Mouse (Mus musculus): ENCODE data around the gene Olfr68. TPM values are rescaled to one million over a fixed set of nuclear protein-coding genes. Genes with fewer than 3 reads are reported as not detected.
"Not testable (repeated sequence)": the region's sequence is repeated elsewhere in the genome, so short reads cannot be mapped to it uniquely, and the experiment has no call there.

Olfr68 gene
- polyA plus RNA-seq, 1 experiment: not detected

DNA sequence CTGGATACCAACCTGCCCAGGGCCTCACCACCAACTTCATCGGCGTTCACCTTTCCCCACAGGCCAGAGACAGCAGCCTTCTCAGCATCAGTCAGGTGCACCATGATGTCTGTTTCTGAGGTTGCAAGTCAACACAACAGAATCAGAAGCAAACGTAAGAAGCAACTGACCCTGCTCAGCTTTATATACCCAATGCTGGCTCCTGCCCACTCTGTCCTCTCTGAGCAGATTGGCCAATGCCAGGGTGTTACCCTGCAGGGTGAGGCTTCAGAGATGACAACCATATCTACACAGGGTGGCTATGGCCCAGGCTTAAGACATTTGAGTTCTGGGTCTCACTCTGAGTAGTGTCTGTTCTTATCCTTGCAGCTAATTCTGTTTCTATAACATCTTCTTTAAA is 34.3 kb upstream of the Olfr68 start, which contains the start of gene Hbb-bt:
Gene Hbb-bt, minus strand, starts transcription at position 231 of the 400 bp plus-strand sequence.
- TF ChIP-seq POLR2A (IDR thresholded peaks at IDR 0.05; ENCODE audit: control insufficient read depth, extremely low read depth, insufficient read depth, low read length, poor library complexity) (no peak), CTCF (IDR thresholded peaks at IDR 0.05; ENCODE audit: borderline replicate concordance, control insufficient read depth, extremely low read depth, insufficient read depth, low read length, poor library complexity) (no peak)
- no peak for DNase-seq
- WGBS: 89% methylated on average over 3 of the region's 3 CpGs
- Histone ChIP-seq H3K4me1 (replicated peaks; ENCODE audit: control insufficient read depth, insufficient read depth, low read length) (no peaks in the 10 kb centered on the region), H3K27ac (ENCODE audit: control insufficient read depth, insufficient read depth, low read length) (no peak within 1 kb of the TSS), H3K27me3 (ENCODE audit: control insufficient read depth, insufficient read depth, low read length) (no peaks in the 10 kb centered on the region), H3K4me3 (ENCODE audit: control insufficient read depth, insufficient read depth, low read length) (no peak within 1 kb of the TSS), H3K36me3 (ENCODE audit: control insufficient read depth, insufficient read depth, low read length) (no peaks in the 10 kb centered on the region)

DNA sequence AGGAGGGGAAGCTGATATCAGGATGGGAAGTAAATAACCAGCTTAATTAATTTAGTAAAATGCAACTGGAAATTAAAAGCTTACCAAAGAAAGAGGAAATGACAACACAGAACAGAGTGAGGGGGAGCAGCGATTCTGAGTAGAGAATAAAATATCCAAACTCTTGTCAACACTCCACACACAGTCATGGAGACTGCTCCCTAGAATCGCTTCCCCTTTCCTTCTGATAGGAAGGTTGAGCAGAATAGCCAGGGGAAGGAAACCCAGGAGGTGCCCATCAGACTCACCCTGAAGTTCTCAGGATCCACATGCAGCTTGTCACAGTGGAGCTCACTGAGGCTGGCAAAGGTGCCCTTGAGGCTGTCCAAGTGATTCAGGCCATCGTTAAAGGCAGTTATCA is 33.7 kb upstream of the Olfr68 start:
- H3K27ac ChIP-seq (ENCODE audit: control insufficient read depth, insufficient read depth, low read length); H3K36me3 ChIP-seq (ENCODE audit: control insufficient read depth, insufficient read depth, low read length); H3K4me3 ChIP-seq (ENCODE audit: control insufficient read depth, insufficient read depth, low read length); H3K4me1 ChIP-seq (replicated peaks; ENCODE audit: control insufficient read depth, insufficient read depth, low read length); H3K27me3 ChIP-seq (ENCODE audit: control insufficient read depth, insufficient read depth, low read length); DNase-seq: not testable (repeated sequence)
- WGBS: no CpG with 5 or more reads among the region's 3 CpGs

DNA sequence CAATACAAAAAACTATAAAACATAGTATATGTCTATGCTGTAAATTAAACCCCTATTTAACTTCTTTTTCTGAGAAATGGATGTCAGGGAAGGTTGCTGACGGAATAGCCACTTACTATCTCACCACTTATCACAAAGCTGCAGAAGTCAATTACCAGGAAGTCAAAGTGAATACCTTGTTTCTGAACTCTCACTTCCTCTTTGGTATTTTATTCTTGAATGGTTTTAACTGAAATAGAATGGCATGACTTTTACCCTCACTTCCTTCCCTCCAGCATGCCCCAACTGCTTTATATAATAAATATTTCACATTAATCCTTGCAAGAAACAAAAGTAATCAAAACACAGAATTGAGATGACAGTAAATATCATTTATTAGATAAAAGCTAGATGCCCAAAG is 32.7 kb upstream of the Olfr68 start:
- Histone ChIP-seq H3K27ac (ENCODE audit: control insufficient read depth, insufficient read depth, low read length) (no peak overlapping the region), H3K27me3 (ENCODE audit: control insufficient read depth, insufficient read depth, low read length) (no peaks in the 10 kb centered on the region), H3K4me3 (ENCODE audit: control insufficient read depth, insufficient read depth, low read length) (no peak overlapping the region), H3K36me3 (ENCODE audit: control insufficient read depth, insufficient read depth, low read length) (no peaks in the 10 kb centered on the region), H3K4me1 (replicated peaks; ENCODE audit: control insufficient read depth, insufficient read depth, low read length) (no peaks in the 10 kb centered on the region)
- WGBS: 24% methylated on average over 1 of the region's 1 CpGs
- DNase-seq: no peak
- TF ChIP-seq CTCF (IDR thresholded peaks at IDR 0.05; ENCODE audit: borderline replicate concordance, control insufficient read depth, extremely low read depth, insufficient read depth, low read length, poor library complexity) (no peak), POLR2A (IDR thresholded peaks at IDR 0.05; ENCODE audit: control insufficient read depth, extremely low read depth, insufficient read depth, low read length, poor library complexity) (no peak)

DNA sequence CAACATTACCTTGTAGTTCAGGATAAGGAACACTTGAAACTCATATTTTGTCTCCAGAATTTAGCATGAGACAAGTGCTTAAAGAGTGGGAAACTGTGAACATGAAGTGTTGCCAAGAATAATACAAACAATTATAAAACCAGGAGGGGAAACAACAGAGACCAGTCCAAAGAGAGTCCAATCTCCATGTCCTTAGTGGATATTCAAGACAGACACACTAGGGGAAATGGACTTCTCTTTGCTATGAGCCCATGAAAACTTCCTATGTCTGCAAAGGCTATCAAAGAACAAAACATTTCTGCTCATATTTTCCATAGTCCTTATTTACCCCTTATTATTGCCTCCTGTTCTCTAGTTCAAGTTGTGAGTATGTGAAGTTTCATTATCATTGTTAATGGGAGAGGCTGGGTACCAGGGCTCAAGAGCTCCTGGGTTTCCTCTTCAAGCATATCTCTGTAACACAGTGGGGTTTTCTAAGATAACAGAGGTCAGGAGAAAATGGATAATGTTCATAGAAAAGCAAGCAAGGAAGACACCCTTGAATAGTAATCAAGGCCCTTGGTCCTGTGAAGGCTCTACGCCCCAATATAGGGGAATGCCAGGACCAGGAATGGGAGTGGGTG is 31.8 kb upstream of the Olfr68 start:
- Histone ChIP-seq H3K4me1 (replicated peaks; ENCODE audit: control insufficient read depth, insufficient read depth, low read length) (no peaks in the 10 kb centered on the region), H3K36me3 (ENCODE audit: control insufficient read depth, insufficient read depth, low read length) (no peaks in the 10 kb centered on the region), H3K27me3 (ENCODE audit: control insufficient read depth, insufficient read depth, low read length) (no peaks in the 10 kb centered on the region), H3K27ac (ENCODE audit: control insufficient read depth, insufficient read depth, low read length) (no peak overlapping the region), H3K4me3 (ENCODE audit: control insufficient read depth, insufficient read depth, low read length) (no peak overlapping the region)
- no peak for DNase-seq
- no peak for TF ChIP-seq POLR2A (IDR thresholded peaks at IDR 0.05; ENCODE audit: control insufficient read depth, extremely low read depth, insufficient read depth, low read length, poor library complexity)
- WGBS: 87% methylated on average over 1 of the region's 1 CpGs

DNA sequence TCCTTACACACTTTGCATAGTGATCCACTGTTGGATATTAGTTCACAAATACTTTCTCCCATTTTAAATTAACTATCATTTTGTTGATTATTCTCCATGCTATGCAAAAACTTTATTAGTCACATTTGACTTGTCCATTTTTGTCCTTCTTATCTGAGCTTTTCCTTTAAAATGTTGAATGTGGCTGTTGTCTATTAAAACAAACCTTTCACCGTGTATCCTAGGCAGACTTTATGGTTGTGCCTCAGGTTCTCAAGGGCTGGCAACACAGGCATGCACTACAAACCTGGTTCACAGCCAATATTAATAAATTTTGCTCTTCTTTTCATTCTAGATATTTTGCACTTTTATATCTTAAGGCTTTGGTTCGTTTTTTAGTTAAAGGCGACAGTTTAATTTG is 31.2 kb upstream of the Olfr68 start:
- TF ChIP-seq CTCF (IDR thresholded peaks at IDR 0.05; ENCODE audit: borderline replicate concordance, control insufficient read depth, extremely low read depth, insufficient read depth, low read length, poor library complexity): no peak
- TF ChIP-seq POLR2A (IDR thresholded peaks at IDR 0.05; ENCODE audit: control insufficient read depth, extremely low read depth, insufficient read depth, low read length, poor library complexity): no peak
- Histone ChIP-seq H3K27ac (ENCODE audit: control insufficient read depth, insufficient read depth, low read length) (no peak overlapping the region), H3K4me1 (replicated peaks; ENCODE audit: control insufficient read depth, insufficient read depth, low read length) (no peaks in the 10 kb centered on the region), H3K4me3 (ENCODE audit: control insufficient read depth, insufficient read depth, low read length) (no peak overlapping the region), H3K27me3 (ENCODE audit: control insufficient read depth, insufficient read depth, low read length) (no peaks in the 10 kb centered on the region), H3K36me3 (ENCODE audit: control insufficient read depth, insufficient read depth, low read length) (no peaks in the 10 kb centered on the region)
- 91% methylated on average over 3 of the region's 3 CpGs for WGBS
- DNase-seq: no peak

DNA sequence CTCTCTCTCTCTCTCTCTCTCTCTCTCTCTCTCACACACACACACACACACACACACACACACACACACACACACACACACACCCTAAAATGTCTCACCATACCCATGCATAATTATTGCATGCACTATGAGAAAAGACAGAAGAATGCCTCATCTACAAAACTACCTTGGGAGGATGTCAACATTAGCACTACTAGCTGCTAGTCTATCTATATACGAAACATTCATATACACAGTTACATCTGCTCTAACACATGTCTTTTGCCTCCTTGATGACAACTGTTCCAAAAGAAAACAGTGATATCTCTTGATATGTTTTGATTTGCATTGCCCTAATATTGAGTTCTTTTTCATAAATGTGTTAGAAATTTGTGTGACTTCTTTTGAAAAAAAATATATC is 30.8 kb upstream of the Olfr68 start:
- H3K4me1 ChIP-seq (replicated peaks; ENCODE audit: control insufficient read depth, insufficient read depth, low read length): no peaks in the 10 kb centered on the region
- 98% methylated on average over 1 of the region's 1 CpGs for WGBS
- TF ChIP-seq POLR2A (IDR thresholded peaks at IDR 0.05; ENCODE audit: control insufficient read depth, extremely low read depth, insufficient read depth, low read length, poor library complexity) (no peak), CTCF (IDR thresholded peaks at IDR 0.05; ENCODE audit: borderline replicate concordance, control insufficient read depth, extremely low read depth, insufficient read depth, low read length, poor library complexity) (no peak)
- no peak overlapping the region for H3K27ac ChIP-seq (ENCODE audit: control insufficient read depth, insufficient read depth, low read length)
- no peak overlapping the region for H3K4me3 ChIP-seq (ENCODE audit: control insufficient read depth, insufficient read depth, low read length)
- H3K36me3 ChIP-seq (ENCODE audit: control insufficient read depth, insufficient read depth, low read length): no peaks in the 10 kb centered on the region
- no peak for DNase-seq
- H3K27me3 ChIP-seq (ENCODE audit: control insufficient read depth, insufficient read depth, low read length): no peaks in the 10 kb centered on the region

DNA sequence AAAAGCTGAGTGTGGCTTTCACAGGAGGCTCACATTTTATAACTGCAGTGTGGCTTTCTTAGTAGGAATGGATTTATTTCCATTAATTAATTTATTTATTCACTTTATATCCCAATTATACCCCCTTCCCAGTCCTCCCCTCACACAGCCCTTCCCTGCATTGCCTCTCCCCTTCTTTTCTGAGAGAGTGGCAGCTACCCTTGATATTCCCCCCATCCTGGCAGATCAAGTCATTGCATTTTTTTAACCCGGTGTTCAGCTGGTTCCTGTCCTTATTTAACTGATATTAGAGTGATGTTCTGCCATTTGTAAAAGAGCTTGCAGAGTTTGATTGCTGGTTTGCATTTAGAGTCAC is 30.3 kb upstream of the Olfr68 start:
- TF ChIP-seq CTCF (IDR thresholded peaks at IDR 0.05; ENCODE audit: borderline replicate concordance, control insufficient read depth, extremely low read depth, insufficient read depth, low read length, poor library complexity) (no peak), POLR2A (IDR thresholded peaks at IDR 0.05; ENCODE audit: control insufficient read depth, extremely low read depth, insufficient read depth, low read length, poor library complexity) (no peak)
- Histone ChIP-seq H3K36me3 (ENCODE audit: control insufficient read depth, insufficient read depth, low read length) (no peaks in the 10 kb centered on the region), H3K27ac (ENCODE audit: control insufficient read depth, insufficient read depth, low read length) (no peak overlapping the region), H3K4me3 (ENCODE audit: control insufficient read depth, insufficient read depth, low read length) (no peak overlapping the region), H3K4me1 (replicated peaks; ENCODE audit: control insufficient read depth, insufficient read depth, low read length) (no peaks in the 10 kb centered on the region), H3K27me3 (ENCODE audit: control insufficient read depth, insufficient read depth, low read length) (no peaks in the 10 kb centered on the region)
- 53% methylated on average over 1 of the region's 1 CpGs for WGBS
- DNase-seq: no peak
